Mouse (Mus musculus): ENCODE data around the gene Hcfc2. TPM values are rescaled to one million over a fixed set of nuclear protein-coding genes. Genes with fewer than 3 reads are reported as not detected.

The Hcfc2 gene
- 10.1 and 24.7 TPM in 2 replicates for total RNA-seq (2015; ENCODE audit: low replicate concordance)
- 2.5 and 10.1 TPM in 2 replicates for total RNA-seq (2017; ENCODE audit: low replicate concordance)

DNA sequence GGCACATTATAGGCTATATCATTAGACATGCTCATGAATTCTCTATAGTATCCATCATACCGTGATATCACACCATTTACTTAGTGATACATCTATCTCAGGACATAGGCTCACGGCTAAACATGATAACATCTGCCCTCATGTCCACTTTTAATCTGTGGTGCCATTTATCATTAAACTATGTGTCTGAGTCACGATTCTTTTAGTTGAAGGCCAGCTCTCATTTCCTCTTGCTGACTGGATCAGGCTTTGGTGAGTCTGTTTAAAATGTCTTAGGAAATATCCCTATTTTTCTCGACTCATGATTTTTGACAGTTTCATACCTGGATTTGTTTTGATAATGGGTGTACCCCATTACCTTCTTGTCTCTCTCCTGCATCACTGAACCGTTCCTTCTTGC lies at the start of gene Hcfc2:
TSS of gene Hcfc2 (plus strand) at position 205 of the 400 bp plus-strand sequence.
- no peak for ATAC-seq (replicated peaks; ENCODE audit: low FRiP score, poor library complexity, severe bottlenecking)

DNA sequence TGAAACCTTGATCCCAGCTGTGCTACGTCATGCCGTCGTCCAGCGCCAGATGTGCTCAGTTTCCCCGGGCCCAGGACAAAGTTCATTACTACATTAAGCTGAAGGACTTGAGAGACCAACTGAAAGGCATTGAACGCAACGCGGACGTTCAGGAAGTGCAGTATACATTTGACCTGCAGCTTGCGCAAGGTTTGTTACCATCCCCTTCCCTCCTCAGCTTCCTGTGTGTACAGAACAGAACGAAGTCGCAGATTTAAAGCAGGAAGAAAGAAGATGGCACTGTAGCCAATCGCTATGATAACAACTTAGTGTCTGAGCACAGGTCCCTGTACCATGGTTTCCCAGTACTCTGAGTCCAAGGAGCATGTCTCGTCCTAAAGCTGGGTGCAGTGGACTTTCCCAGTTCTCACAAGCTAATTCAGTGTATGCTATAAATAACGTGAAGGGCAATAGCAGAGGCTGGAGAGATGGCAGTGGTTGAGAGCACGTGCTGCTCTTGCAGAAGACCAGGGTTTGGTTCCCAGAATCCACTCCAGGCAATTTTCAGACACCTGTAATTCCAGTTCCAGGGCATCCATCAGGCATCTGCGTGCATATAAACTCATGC lies 48.7 kb upstream of the Hcfc2 start:
- no peak for ATAC-seq (replicated peaks; ENCODE audit: low FRiP score, poor library complexity, severe bottlenecking)

DNA sequence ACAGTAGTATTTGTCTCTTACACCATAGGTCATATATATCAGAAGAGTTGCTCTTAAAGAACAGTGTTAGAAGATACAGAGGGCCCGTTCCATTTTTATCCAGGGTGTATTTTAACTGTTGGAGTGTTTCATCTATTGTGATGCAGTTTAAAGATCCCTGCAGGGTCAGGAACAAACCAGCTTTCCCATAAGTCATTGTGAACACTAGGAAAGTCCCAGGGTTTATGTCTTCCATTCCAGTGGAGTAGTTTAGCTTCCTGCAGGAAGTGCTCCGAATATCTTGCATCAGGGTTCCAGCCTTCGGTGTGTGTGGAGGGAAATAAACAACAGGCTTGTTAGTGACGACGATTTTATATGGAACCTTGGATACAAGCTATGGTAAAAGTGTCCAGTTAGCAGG lies 44.7 kb upstream of the Hcfc2 start:
- ATAC-seq (replicated peaks; ENCODE audit: low FRiP score, poor library complexity, severe bottlenecking), result no peak

DNA sequence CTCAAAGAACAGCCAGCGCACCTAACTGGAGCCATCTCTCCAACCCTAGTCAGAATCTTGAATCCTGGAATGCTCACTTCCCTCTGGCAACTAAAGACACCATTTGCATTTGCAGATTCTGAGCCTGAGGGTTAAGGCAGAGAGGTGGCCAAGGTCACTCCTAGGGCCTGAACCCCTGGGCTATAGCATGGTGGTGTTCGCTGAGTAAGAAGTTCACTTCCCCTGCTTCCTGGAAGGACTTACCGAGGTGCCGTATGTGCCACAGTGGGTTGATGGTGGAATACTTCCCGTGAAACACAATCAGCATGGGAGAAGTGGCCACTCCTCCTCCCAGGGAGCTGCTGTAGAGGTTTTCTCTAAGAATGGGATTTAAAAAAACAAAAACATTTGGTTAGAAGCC lies 43.3 kb upstream of the Hcfc2 start:
- ATAC-seq (replicated peaks; ENCODE audit: low FRiP score, poor library complexity, severe bottlenecking), result no peak

DNA sequence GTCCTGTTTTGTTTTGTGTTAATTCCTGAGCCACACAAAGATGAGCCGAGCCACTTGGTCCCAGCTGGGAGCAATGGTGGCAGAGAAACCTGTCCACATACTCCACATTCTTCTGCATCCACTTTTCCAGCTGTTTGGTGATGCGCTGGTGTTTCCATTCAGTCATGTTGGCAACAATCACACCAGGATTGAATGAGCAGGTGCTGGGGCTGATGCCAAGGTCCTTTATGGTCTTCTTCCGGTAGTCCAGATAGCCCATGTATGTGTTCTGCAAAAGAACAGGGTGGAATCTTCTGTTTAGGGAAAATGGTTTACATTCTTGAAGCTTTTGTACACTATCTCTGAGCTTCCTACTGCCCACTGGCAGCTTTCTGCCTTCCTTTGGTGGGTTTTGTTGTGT lies 41.4 kb upstream of the Hcfc2 start:
- ATAC-seq (replicated peaks; ENCODE audit: low FRiP score, poor library complexity, severe bottlenecking), result no peak

DNA sequence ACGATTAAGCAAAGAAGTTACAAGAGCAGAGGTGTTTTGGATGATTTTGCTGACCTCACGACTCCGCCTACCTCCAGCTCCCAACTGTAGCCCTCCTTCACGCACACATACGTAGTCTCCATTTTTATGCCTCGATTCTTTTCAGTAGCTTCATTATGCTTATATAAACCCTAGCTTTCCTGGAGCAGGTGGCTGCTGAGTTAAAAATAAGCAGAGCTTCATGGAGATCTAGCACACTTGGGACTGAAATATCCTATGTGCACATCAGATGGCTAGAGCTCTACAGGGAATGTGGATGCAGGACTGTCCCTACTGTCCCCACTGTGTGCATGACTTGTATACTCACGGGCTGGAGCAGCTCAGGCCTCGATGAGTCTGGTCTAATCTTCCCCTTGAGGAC lies 34.1 kb upstream of the Hcfc2 start:
- ATAC-seq (replicated peaks; ENCODE audit: low FRiP score, poor library complexity, severe bottlenecking), result no peak

DNA sequence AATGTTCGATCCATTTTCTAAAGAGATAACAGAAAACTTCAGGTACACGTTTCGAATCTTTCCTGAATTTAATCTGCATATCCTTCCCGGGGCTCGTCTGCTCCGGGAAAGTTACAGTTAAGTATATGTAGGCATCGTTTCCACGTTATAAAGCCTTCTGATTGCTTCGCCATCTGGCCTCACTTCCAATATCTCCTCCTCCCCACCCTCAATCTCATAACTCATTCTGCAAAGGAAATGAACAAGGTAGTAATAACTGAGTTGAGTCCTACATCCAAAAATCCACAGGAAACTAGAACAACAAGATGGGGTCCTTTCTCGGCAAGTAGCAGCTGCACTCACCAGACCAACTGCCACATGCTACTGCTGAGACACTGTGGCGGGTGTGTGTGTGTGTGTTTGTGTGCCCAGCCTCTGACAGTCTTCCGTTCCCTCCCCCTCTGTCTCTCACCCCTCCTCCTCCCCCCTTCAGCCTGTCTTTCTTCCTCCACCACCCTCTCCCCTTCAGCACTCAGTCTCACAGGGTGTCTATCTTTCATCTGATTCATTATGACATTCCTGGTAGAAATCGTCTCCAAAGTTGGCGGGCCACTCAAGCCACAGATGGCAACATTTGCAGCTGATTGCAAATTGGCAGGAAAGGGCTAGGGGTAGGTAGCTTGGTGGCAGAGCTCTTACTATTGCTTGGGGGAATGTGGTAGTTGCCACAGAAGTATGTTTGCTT lies 33.5 kb upstream of the Hcfc2 start:
- ATAC-seq (replicated peaks; ENCODE audit: low FRiP score, poor library complexity, severe bottlenecking), result no peak

DNA sequence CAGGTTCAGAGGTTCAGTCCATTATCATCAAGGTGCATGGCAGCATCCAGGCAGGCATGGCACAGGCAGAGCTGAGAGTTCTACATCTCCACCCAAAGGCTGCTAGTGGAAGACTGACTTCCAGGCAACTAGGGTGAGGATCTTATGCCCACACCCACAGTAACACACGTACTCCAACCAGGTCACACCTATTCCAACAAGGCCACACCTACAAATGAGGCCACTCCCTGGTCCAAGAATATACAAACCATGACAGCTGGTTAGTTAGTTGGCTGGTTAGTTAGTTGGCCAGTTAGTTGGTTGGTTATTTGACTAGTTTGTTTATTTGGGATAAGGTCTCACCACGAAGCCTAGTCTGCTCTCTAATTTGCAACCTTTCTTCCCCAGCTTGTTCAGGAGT lies 32.7 kb upstream of the Hcfc2 start:
- no peak for ATAC-seq (replicated peaks; ENCODE audit: low FRiP score, poor library complexity, severe bottlenecking)

DNA sequence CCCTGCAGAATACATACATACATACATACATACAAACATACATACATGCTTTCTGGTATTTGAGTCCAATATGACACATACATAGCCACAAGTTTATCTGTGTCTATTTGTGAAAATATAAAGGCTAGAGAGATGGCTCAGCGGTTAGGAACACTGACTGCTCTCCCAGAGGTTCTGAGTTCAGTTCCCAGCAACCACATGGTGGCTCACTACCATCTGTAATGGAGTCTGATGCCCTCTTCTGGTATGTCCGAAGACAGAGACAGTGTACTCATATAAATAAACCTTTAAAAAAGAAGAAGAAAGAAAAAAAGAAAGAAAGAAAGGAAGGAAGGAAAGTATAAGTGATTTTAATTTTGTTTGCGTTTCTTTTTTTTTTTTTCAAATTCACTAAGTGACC lies 30.0 kb upstream of the Hcfc2 start:
- ATAC-seq (replicated peaks; ENCODE audit: low FRiP score, poor library complexity, severe bottlenecking), result no peak

DNA sequence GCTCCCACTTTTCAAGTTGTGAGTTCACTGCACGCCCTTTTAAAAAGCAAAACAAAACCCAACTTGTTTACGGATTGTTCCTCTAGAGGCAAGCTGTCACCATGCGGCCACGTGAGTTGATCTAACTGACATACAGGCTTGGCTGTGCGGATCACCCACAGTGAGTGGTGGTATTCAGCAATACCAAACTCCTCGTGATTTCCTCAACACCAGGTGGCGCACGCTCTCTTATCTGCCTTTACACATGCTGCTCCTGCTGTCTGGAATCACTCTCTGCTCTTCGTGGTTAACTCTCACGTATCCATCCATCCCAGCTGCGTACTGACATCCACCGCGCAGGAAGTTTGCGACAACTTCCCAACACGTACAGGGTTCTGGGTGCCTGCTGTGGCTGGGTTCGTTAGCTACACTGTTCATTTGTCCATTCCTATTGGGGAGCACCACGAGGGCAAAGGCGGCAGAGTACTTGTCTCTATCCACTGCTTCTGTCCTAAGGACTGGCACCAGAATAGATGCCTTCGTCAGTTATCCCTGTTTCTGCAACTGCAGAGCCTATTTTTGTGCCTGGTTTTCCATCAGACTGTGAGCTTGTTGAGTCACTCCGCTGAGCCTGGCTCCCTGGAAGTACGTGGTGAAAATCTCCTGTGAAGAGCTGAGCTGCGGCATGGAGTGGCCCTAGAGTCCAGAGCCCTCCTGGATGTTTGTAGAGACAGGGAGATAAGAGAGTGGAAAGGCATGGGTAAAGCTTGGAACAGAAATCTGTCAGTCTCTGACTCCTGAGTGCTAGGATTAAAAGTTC lies 29.3 kb upstream of the Hcfc2 start:
- ATAC-seq (replicated peaks; ENCODE audit: low FRiP score, poor library complexity, severe bottlenecking), result peak; percentile 85

DNA sequence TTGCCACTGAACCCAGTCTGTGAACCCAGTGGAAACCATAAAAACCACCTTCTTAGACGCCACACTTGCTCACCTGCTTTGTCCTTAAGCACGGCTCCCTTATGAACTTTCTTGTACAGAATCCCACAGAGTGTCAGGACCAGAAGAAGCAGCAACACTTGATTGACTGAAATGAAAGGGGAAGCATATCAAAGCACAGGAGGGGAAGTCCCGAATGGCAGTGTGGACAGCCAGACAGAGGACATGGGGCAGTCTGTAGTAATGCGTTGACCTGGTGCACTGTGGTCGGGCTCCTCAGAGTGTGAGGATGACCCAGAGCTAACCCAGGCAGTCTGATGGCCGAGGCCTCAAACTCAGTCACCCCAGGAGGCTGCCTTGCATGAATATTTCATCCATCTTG lies 25.8 kb upstream of the Hcfc2 start:
- no peak for ATAC-seq (replicated peaks; ENCODE audit: low FRiP score, poor library complexity, severe bottlenecking)

DNA sequence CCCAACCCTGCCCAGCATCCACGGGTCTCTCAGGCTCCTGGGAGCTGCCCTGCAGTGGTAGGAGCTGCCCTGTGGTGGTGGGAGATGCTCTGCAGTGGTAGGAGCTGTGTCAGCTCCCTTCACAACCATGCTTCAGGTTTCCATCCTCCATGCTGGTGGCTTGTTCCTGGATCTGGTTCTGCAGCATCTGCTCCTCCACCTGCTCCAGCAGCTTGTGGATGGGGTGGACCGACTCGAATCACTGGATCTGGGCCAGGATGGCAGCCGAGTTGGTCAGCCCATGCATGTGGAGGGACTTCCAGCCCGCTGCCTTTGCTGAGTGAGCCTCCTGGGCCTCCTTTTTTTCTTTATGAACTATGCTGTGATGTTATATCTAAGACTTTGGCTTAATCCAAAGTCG lies 19.0 kb upstream of the Hcfc2 start:
- ATAC-seq (replicated peaks; ENCODE audit: low FRiP score, poor library complexity, severe bottlenecking), result no peak

DNA sequence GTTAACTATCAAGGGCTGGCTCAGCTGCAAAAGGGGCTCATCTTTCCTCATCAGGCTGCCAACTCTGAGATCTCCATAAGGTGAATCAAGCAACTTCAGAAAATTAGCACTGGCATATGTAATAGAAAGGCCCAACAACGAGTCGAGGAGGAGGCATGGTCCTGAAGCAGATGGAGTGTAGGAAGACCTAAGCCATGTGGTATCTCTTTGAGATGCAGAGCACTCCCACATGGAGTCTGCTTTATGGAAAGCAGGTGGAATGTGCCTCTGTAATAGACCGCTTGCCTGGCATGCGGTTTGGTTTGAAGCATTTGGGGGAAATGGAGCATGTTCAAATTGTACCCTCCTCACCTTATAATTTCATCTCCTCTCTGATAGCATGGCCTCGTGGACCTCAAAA lies 15.2 kb upstream of the Hcfc2 start:
- ATAC-seq (replicated peaks; ENCODE audit: low FRiP score, poor library complexity, severe bottlenecking), result no peak

DNA sequence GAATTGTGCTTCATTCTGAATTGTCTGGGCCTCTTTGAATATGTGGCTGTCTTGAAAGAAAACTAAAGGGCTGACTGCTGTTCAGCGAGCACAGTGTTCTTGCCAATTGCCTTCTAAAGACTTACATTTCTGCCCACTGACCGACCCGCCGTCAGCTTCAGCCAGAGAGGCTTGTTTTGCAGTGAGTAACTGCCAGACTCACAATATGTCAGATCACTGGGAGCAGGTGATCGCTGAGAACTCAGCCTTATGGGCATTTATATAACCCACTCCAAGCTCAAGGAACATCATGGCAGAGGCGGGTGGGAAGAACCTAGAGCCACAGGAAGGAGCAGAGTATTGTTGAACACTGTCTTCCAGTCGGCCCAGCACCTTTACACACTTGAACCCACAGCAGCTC lies 14.3 kb upstream of the Hcfc2 start:
- no peak for ATAC-seq (replicated peaks; ENCODE audit: low FRiP score, poor library complexity, severe bottlenecking)

DNA sequence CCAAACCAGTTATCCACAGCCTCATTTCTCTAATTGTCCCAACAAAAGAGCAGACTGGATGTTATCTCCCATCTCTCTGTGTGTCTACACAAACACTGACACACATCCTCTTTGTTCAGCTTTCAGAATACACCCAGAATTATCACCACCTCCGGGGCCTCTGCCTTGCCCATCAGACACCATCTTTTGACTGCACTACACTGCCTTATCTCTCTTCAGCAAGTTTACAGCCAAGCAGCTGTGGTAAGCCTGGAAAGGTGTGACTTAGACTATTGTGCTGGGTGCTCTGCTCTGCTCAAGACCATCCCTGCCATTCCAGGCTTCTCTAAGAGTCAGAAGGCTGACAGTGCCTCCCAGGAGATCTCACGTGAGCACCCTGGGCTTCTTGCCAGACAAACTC lies 10.5 kb upstream of the Hcfc2 start:
- no peak for ATAC-seq (replicated peaks; ENCODE audit: low FRiP score, poor library complexity, severe bottlenecking)

DNA sequence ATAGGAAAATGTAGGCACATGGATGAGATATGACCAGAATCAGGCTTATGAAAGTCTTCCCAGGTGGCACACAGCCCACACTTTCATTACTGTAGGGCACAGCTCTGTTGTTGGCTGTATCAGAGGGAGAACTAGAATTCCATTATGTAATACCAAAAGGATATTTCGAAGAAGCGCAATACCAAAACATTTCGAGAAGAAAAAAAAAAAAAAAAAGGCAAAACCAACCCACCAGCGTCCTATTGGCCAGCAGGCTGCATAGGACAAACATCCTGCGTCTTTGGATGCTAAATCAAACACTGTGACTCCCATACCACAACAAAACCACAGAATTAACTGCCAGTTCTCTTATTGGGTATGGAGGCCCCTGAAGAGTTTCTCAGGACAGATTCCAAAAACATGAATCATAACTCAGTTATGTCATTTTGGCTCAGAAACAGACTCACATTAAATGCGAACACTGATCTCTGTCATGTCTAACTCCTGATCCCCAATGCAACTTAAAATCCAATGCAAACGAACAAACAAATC lies 6.2 kb upstream of the Hcfc2 start:
- ATAC-seq (replicated peaks; ENCODE audit: low FRiP score, poor library complexity, severe bottlenecking), result no peak

DNA sequence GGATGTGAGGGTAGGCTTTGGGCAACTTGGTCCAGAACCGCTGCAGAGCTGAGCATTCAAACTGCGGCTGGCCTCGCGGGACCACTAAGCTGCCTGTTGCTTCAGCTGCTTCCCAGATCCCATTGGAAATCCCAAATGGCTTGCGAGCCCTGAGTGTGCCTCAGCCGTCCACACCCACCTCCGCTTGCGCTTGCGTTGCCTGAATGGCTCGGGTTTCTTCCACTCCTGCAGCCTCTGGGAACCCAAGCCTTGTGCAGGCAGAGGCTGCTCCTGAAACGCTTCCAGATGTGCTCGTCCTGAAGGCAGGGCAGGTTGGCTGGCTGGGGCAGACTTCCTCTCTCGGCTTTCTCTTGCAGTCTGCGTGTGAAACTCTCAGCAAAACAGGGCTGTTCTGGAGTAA lies 5.5 kb upstream of the Hcfc2 start, which contains the start of gene Glt8d2:
TSS of gene Glt8d2 (minus strand) at position 157 of the 400 bp plus-strand sequence.
- ATAC-seq (replicated peaks; ENCODE audit: low FRiP score, poor library complexity, severe bottlenecking), result no peak

DNA sequence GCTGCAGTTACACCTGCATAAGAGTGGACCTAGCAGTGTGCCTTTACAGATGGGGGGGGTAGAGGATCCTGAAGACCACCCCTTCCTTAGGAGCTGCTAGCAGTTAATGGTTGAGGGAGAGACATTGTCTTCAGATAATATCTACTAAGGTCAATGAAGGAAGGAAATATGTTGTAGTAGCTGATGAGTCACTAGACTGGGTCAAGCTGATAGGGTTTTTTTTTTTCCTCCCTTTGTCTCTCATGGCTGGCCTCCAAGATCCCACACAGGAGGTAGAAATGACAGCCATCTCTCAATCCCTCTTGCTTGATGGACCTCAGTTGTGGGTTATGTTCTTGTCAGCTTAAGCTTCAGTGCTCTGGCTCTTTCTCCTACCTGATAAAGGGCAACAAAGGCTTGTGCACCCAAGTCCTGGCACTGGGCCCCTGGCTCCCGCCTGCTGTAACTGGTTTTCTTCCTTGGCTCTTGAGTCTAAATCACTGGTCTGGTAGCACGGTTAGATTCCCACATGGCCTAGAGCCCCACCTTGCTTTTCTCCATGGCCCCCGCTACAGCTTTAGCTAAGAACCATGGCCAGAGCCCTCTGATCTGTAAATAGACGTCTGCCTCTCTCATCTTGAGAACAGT lies 606 bp downstream of the Hcfc2 start:
- ATAC-seq (replicated peaks; ENCODE audit: low FRiP score, poor library complexity, severe bottlenecking), result no peak

DNA sequence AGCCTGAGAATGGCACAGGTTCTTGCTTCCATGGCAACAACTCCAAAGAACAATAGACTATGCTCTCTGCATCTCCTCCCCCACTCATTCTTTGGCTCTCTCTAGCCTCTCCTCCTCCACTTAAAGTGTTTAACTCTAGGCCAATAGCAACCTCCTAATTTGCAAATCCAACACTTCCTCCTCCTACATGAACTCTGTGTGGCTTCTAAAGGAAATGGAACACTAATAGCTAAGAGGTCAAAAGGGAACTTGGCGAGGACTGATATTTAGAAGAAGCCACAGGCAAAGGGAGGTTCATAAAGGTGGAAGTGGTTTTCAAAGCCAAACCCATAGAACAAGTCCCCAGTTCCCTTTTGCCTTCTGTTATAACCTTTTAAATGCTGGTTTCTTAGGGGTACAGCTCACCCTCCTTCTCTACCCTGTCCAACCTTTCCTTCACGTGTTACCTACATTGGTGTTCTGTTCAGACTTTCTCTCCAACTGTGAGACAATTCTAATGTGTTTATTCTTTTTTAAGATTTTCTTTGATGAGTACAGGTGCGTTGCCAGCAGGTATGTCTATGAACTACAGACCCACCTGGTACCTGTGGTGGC lies 1.4 kb downstream of the Hcfc2 start:
- no peak for ATAC-seq (replicated peaks; ENCODE audit: low FRiP score, poor library complexity, severe bottlenecking)

Data from erythroid progenitor cell, adult 5-6 weeks (primary cell).